Mouse (Mus musculus) C2C12 (cell line): Measurements from ENCODE around the gene Thumpd2.

Source experiments
- CTCF ChIP-seq: IDR thresholded peaks from one replicate; pipeline ENCODE4 v1.5.1; 2011; ENCODE audit not compliant: control insufficient read depth, insufficient read depth, insufficient read length
- MAX ChIP-seq: IDR thresholded peaks from one replicate; pipeline ENCODE4 v1.6.1; 2011; ENCODE audit warnings: mild to moderate bottlenecking, control low read depth
- MYOD1 ChIP-seq: IDR thresholded peaks from one replicate; pipeline ENCODE4 v1.6.1; 2011; ENCODE audit warnings: low read depth; ENCODE audit not compliant: control insufficient read depth, insufficient read length
- USF1 ChIP-seq: IDR thresholded peaks from one replicate; pipeline ENCODE4 v1.6.1; 2011; ENCODE audit warnings: low read depth, mild to moderate bottlenecking, control low read depth, moderate library complexity

DNA sequence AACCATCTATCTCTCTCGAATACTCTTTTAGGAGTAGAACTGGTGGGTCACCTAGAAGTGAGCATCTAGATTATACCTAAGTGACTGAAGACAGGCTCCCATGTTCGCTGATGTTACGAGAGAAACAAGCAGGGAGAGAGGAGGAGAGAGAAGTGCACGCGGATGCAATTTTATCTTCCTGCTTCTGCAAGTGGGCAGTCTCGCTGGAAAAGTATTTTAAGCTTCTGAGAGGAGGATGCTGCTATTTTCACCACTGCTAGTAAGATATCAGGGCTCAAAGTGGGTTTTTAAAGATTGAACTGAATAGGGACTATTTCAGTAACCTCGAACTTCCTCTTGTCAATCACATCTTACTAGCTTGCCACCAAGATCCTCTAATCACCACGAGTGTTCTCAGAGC is 38.0 kb upstream of the Thumpd2 start:
- TF ChIP-seq CTCF (no peak), MAX (no peak), MYOD1 (no peak), USF1 (no peak)
